Mouse (Mus musculus) heart, postnatal 25 days (tissue): Measurements from ENCODE around the gene Snx17. TPM values are rescaled to one million over a fixed set of nuclear protein-coding genes. Genes with fewer than 3 reads are reported as not detected.
"Not testable (repeated sequence)": the region's sequence is repeated elsewhere in the genome, so short reads cannot be mapped to it uniquely, and the experiment has no call there.

Source experiments
- DNase-seq: peaks from one replicate; pipeline ENCODE4 v3.0.0; 2022; ENCODE audit warnings: low spot score
- intact Hi-C: fragments of 180-260 bp; cut with DNase I; formaldehyde crosslinking; loops from one replicate; pipeline ENCODE4 v1.15.1; 2025
- total RNA-seq, 2 experiments: library from RNA; stranded (reverse); gene quantifications; 2 replicates each; pipeline ENCODE4 v1.2.3; 2021

Gene Snx17
- total RNA-seq, 2 experiments from 2014 or later, result 61.3 to 62.5 TPM

GRCm38 (mm10) chr5:31194486-31195485, 1.8 kb downstream of the Snx17 start:
- intact Hi-C loops, result no loop called here
- no peak for DNase-seq

DNA sequence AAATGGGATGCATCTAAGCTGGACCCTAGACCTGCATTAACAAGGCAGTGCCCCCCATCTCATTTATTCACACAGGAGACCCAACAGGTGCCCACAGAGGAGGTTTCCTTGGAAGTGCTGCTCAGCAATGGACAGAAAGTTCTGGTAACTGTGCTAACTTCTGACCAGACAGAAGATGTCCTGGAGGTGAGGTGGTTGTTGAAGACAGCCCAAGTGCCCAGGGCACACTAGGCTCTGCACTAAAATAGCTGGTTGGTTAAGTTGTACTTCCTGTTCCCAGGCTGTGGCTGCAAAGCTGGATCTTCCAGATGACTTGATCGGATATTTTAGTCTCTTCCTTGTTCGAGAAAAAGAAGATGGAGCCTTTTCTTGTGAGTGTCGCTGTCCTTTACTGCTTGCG, 2.6 kb downstream of the Snx17 start:
- no peak for DNase-seq
- intact Hi-C loops, result no loop called here

DNA sequence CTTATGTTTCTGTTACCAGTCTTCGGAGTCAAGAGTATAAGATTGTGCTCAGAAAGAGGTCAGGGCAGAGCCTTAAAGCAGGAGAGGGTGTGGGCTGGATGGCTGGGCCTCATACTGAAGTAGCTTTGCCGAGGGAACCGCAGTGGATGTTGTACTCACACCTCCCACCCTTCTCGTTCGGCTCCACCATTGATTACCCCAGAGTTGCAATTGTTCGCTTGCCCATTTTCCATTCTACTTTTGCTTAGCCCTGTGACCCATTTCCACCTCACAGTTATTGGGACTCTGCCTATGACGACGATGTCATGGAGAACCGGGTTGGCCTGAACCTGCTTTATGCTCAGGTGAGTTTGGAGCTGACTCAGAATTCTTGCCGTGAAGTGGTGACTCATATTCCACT, 3.2 kb downstream of the Snx17 start:
- no peak for DNase-seq
- intact Hi-C loops, result no loop called here

DNA sequence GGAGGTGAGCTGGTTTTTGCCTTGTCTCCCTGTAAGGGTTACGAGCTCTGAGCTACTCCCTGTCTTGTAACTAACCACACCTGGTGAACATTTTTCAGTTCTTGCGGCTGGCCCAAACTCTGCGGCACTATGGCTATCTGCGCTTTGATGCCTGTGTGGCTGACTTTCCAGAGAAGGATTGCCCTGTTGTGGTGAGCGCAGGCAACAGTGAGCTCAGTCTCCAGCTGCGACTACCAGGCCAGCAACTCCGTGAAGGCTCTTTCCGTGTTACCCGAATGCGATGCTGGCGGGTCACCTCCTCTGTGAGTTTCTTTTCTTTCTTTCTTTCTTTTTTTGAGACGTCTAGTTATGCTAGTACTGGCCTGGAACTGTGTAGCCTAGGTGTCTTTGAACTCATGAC, 4.0 kb downstream of the Snx17 start:
- DNase-seq, result no peak
- intact Hi-C loops, result no loop called here

DNA sequence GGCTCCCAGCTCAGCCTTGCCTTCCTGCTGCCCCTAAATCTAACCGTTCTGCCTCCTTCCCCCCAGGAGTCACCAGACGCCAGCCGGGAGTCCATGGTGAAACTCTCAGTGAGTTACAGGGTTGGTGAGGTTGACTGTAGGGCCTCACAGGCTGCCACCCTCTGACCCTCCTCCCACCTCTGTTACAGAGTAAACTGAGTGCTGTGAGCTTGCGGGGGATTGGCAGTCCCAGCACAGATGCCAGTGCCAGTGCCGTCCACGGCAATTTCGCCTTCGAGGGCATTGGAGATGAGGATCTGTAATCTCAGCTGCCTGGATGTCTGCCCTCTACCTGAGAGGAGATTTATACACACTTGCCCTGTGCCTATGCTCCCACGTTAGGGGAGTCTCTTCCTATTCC, 5.1 kb downstream of the Snx17 start:
- DNase-seq, result no peak
- intact Hi-C loops, result no loop called here

GRCm38 (mm10) chr5:31198616-31199320, 5.7 kb downstream of the Snx17 start:
- no peak for DNase-seq
- intact Hi-C loops, result no loop called here

GRCm38 (mm10) chr5:31199321-31199892, 6.4 kb downstream of the Snx17 start:
- no peak for DNase-seq
- intact Hi-C loops, result no loop called here

GRCm38 (mm10) chr5:31199893-31200292, 6.9 kb downstream of the Snx17 start:
- DNase-seq, result no peak
- intact Hi-C loops, result no loop called here

GRCm38 (mm10) chr5:31200327-31200768, 7.3 kb downstream of the Snx17 start:
- no peak for DNase-seq
- intact Hi-C loops, result no loop called here

- intact Hi-C loops, result loop anchor here (1.0 kb wide), 1 partner anchor 8 kb away; the partner anchor contains the start of genes Eif2b4 and Snx17
Measured at GRCm38 (mm10) chr5:31201042-31201741, 8.2 kb downstream of the Snx17 start.

DNA sequence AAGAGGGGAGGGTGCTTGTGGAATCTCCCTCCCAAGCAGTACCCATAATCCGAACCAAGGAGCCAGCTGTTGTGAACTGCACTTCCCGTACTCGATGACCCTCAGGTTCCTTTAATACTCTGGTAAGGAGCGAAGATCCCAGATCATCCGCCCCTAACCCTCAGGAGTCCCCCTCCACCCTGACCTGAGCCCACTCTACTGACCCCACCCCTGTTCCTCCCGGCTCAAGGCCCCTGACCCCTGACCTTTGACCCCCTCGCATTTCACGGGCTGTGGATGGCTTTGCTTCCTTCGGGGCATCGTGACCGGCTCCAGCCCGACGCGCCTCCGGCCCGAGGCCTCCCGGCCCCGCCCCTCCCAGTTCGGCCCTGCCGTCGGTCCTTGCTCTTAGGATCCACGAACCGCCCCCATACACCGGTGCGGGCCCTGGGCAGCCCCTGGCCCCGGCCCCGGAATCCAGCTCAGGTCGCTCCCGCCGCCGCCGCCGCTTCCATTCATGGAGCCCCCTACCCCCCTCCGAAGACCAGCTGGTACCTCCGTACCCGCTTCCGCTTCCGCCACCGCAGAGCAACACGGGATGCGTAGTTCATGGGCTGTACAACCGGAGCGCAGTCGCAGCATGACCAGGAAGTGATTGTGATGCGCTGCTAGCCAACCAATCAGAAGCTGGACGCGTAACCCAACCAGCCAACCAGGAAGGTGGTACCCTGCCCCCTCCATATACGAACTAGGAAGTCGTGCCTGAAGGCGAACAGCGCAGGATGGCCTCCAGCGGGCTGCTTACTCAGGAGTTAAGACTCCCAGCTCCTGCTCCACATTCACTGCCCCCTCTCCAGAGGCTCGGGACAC, 8.9 kb downstream of the Snx17 start, which contains the start of gene Zfp513:
Gene Zfp513 (minus strand): TSS at position 562 of the 849 bp plus-strand sequence.
- intact Hi-C loops, result loop anchor here (1.0 to 2.0 kb wide), 2 partner anchors 9 to 17 kb away; partner anchors contain the start of genes Eif2b4 and Snx17
- peak; percentile 97 for DNase-seq

More at GRCm38 (mm10) chr5:31201042-31201741, 8.2 kb downstream of the Snx17 start:
- no peak for DNase-seq

- no peak for DNase-seq
- intact Hi-C loops, result loop anchor here (2.0 kb wide), 1 partner anchor 16 kb away; no protein-coding TSS in a partner anchor
Measured at GRCm38 (mm10) chr5:31202933-31203332, 9.9 kb downstream of the Snx17 start.

DNA sequence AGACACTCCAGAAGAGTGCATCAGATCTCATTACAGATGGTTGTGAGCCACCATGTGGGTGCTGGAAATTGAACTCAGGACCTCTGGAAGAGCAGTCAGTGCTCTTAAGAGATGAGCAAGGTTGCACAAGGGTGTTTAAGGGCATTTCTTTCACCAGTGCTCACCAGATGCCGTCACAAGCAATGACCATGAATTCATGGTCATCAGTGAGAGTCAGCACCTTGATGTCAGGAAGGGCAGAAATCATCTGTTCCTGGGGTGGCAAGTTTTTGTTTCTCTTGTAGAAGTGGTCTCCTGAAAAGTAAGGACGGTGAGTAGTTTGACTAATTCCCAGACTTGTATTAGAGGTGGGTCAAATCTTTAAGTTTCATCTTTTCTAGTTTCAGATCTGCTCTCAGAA, 10.8 kb downstream of the Snx17 start:
- intact Hi-C loops, result loop anchor here (2.0 kb wide), 1 partner anchor 15 kb away; no protein-coding TSS in a partner anchor
- no peak for DNase-seq

- intact Hi-C loops, result no loop called here
- no peak for DNase-seq
Measured at GRCm38 (mm10) chr5:31204421-31204820, 11.4 kb downstream of the Snx17 start.

DNA sequence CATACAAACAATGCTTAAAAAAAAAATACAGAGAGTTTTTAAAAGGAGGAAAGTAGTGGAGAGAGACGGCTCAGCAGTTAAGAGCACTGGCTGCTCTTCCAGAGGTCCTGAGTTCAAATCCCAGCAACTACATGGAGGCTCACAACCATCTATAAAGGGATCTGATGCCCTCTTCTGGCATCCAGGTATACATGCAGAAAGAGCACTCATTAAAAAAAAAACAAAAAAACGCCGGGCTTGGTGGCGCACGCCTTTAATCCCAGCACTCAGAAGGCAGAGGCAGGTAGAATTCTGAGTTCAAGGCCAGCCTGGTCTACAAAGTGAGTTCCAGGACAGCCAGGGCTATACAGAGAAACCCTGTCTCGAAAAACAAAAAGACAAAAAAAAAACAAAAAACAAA, 23.5 kb downstream of the Snx17 start:
- DNase-seq, result not testable (repeated sequence)
- intact Hi-C loops, result loop anchor here (5.0 kb wide), 1 partner anchor 111 kb away; no protein-coding TSS in a partner anchor

- intact Hi-C loops, result loop anchor here (2.0 to 5.0 kb wide), 2 partner anchors 15 to 109 kb away; partner anchors contain the start of gene Zfp513
Measured at GRCm38 (mm10) chr5:31218294-31218693, 25.3 kb downstream of the Snx17 start.

GRCm38 (mm10) chr5:31219070-31219469, 26.0 kb downstream of the Snx17 start:
- DNase-seq, result no peak
- intact Hi-C loops, result loop anchor here (2.0 to 5.0 kb wide), 2 partner anchors 16 to 108 kb away; partner anchors contain the start of gene Zfp513

More at GRCm38 (mm10) chr5:31218294-31218693, 25.3 kb downstream of the Snx17 start:
- no peak for DNase-seq

DNA sequence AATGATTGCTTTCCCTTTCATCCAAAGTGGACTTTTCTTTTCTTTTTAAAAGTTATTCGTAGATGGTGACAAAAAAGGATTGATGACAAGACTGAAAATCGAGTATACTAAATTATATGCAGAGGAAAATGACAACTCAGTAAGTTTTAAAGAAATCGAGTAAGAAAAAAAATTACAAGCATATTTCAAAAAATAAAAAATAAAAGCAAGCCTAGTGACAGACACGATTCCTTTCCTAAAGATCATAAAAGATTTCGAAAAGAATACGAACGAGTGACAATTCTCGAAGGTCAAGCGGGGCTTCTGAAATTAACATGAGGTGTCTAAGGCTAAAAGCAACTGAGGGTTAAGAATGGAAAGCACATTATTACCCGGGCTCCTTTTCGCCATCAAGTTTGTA, 26.4 kb downstream of the Snx17 start:
- intact Hi-C loops, result loop anchor here (2.0 to 5.0 kb wide), 2 partner anchors 17 to 108 kb away; partner anchors contain the start of gene Zfp513
- no peak for DNase-seq
